Mouse (Mus musculus) neutrophil, adult 59 days (primary cell): ENCODE results near the gene Mgme1. TPM values are rescaled to one million over a fixed set of nuclear protein-coding genes. Genes with fewer than 3 reads are reported as not detected.

ENCODE experiments used
- total RNA-seq, 2 experiments: library from RNA; stranded (reverse); gene quantifications; 1 replicate in 1 of 2; 2 replicates in 1 of 2; pipeline ENCODE4 v1.2.4; 2023

The Mgme1 gene
- 1 to 10 TPM; 4.7 to 6.1 TPM for total RNA-seq

GRCm38 (mm10) chr2:144270507-144271420 is at the start of gene Mgme1, which contains the start of gene Snx5:
Gene Mgme1 (plus strand): TSS chr2:144270663.
Gene Snx5 (minus strand): TSS chr2:144270906.

Other genes starting within 250 kb of the Mgme1 start
- not detected for gene Banf2, start 237.6 kb upstream of the Mgme1 start, total RNA-seq
- 10 to 100 TPM; 84.8 to 94.2 TPM for gene Snx5, start 243 bp downstream of the Mgme1 start, total RNA-seq
- gene Ovol2, start 61.5 kb downstream of the Mgme1 start, total RNA-seq: not detected
- 10 to 100 TPM; 17.4 to 23.0 TPM for gene Kat14, start 98.3 kb downstream of the Mgme1 start, total RNA-seq
- gene Pet117, start 98.3 kb downstream of the Mgme1 start, total RNA-seq: 1 to 10 TPM; 4.4 to 7.3 TPM